Mouse (Mus musculus): ENCODE results near the gene Plagl2.

The Plagl2 gene

GRCm38 (mm10) chr2:153239021-153239859 lies 2.0 kb downstream of the Plagl2 start:
- no peak for DNase-seq (ENCODE audit: low read depth, low spot score)

DNA sequence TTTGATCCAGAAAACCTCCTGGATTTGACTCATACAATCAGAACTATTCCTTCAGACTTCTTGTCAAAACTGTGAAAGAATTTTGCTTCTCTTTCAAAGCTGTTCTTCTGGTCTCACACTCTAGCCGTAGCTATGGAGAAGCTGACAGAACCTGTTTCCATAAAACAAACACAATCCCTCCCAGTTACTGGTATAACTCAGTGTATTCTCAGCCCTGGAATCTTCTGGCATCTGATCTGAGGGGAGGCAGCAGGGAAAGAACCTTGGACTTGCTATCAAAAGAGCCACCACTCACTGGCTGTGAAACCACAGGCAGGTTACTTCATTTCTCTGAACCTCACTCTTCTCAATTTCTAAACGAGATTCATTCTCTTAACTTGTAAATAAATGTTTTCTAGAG lies 2.8 kb downstream of the Plagl2 start:
- no peak for DNase-seq (ENCODE audit: low read depth, low spot score)

GRCm38 (mm10) chr2:153237891-153238290 lies 3.3 kb downstream of the Plagl2 start:
- DNase-seq (ENCODE audit: low read depth, low spot score) = no peak

DNA sequence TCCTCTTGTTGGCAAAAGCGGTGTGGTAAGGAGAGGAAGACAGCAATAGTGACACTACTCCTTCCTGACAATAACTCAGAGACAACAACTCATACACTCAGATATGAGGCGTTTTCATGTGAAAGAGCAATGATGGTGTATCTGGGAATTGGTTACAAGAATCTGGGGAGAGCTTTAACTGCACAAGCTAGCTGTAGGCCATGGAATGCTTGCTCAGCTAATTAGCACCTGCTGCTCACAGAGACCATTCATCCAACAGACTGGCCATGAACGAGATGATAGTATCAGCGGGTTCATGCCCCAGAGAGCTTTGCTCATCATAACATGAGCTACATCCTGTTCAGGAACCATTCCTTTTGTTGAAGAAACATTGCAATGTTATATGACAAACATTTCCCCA lies 4.0 kb downstream of the Plagl2 start:
- DNase-seq (ENCODE audit: low read depth, low spot score) = no peak

DNA sequence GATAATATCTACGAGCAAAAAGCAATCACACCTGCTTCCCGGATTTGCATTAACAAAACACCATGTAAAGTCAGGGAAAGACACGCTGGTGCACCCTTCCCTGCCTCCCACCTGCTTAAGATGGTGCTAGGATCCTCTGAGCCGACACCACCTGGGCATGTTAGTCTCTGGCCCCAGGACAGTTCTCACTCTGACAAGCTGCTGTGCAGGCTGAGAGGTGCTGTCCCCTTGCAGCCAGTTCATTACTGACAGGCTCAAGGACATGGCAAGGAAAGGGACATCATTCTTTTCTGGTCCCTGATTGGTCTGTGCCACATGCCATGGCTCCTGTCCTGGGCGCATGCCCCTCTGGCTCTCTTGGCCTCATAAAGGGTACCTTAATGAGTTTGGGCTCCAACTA lies 12.7 kb downstream of the Plagl2 start:
- no peak for DNase-seq (ENCODE audit: low read depth, low spot score)

DNA sequence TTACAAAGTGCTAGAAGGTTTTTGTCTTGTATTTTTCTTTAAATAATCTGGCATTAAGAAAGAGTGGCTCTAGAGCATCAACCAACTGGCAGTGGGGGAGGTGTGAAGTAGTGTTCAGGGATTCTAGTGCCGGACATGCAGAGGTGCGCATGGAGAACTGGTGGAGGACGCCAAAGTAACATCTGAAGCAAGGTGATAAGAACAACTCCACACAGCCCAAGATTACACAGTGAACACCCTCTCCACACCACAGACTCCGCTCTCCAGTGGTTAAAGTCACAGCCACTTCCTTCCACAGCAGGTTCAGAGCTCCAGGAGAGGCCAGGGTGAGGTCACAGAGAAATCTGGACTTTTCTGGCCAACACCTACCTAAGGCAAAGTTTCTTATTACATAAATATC lies 13.3 kb downstream of the Plagl2 start:
- DNase-seq (ENCODE audit: low read depth, low spot score) = no peak

GRCm38 (mm10) chr2:153225595-153225953 lies 15.7 kb downstream of the Plagl2 start:
- DNase-seq (ENCODE audit: low read depth, low spot score) = no peak

GRCm38 (mm10) chr2:153224946-153225594 lies 16.2 kb downstream of the Plagl2 start, which contains the start of gene Tspyl3:
TSS of gene Tspyl3 (minus strand) at chr2:153225441.
- DNase-seq (ENCODE audit: low read depth, low spot score) = no peak

- DNase-seq (ENCODE audit: low read depth, low spot score) = no peak
Measured at GRCm38 (mm10) chr2:153222566-153222965, 18.7 kb downstream of the Plagl2 start.

DNA sequence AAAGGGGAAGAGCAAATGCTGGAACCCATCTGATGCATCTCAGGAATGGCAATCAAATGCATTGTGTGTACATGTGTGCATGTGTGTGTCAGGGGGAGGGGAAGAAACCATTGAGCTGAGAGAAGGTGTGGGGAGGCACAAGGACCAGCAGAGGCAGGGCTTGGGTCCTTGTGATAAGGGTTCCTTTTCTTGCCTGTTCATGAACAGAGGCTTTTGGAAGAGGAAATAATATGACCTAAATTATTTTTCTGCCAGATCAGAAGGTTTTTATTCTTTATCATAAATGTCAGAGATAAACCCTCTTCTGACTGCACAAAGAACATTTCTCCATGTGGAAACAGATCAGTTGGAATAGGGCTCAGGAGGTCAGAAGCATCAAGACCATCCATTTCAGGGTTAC lies 19.1 kb downstream of the Plagl2 start:
- no peak for DNase-seq (ENCODE audit: low read depth, low spot score)

DNA sequence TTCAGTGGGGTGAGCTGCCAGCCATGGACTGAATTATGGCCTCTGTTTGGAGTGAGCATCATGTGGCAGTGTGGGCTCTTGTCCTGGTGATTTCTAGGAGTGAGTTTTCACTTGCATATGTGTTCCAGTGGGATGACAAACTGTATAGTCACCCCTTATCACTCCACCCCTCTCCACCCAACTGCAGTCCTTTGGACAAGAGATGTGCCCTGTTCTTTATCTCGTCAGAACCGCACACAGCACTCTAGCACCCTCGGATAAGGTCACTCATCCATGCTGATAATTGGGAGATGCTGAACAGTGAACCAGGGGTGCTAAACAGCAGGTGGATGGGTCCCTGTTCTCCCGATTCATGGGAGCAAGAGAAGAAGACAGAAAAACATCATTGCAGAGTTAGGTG lies 19.6 kb downstream of the Plagl2 start:
- no peak for DNase-seq (ENCODE audit: low read depth, low spot score)

DNA sequence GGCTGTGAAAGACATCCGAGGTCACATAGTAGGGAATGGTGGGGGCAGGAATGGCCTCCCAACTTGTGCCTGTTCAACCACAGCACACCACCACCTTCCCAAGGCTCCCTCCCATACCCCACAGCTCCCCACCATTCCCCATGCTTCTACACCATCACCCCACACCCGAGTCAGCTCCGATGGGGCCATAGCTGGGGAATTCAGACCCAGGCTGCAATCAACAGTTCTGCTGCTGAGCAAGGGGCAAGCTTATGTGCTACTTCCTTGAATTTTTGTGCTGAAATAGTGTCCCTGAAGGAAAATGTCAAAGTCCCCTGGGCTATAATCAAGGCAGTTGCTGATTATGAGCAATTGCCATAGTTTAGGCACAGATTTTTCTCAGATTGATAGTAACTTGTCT lies 22.7 kb downstream of the Plagl2 start:
- DNase-seq (ENCODE audit: low read depth, low spot score) = no peak

DNA sequence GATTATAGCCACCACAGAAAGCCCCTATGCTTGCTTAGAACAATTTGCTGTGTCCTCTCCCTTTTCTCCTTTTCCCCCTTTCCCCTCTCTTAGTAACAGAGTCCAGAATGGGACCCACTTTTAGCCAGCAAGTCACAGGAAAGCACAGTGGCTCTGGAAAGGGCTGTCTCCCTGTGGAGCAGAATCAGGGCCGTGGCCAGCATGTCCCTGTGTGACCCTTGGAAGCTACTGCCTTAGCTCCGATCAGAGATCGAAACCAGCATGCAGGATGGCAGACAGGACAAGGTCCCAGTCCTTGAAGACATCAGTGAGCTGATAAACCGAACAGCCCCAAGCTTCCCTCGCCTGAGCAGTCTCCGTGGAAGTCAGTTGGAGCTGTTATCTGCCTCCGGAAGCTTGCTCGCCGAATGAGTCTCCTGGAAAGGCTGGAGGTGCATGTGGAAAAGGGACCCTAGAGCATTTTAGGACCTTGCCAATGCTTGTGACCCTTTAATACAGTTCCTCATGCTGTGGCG lies 23.3 kb downstream of the Plagl2 start:
- DNase-seq (ENCODE audit: low read depth, low spot score) = no peak

DNA sequence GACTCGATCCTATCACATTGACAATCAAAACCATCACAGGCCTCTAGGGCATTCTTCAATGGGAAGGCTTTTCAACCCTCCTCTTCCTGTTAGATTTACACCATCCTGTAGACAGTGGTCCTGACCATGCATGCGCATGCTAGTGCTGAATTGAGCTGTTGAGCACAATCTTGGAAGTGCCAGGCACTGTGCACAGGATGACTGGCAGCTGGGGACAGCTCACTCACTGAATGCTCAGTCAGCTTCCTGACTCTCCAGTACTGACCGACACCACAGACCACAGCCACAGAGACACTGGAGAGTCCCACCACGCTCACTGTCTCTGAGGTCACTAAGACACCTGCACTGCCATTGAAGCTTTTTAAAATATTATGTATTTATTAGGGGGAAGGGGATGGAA lies 25.8 kb downstream of the Plagl2 start:
- no peak for DNase-seq (ENCODE audit: low read depth, low spot score)

DNA sequence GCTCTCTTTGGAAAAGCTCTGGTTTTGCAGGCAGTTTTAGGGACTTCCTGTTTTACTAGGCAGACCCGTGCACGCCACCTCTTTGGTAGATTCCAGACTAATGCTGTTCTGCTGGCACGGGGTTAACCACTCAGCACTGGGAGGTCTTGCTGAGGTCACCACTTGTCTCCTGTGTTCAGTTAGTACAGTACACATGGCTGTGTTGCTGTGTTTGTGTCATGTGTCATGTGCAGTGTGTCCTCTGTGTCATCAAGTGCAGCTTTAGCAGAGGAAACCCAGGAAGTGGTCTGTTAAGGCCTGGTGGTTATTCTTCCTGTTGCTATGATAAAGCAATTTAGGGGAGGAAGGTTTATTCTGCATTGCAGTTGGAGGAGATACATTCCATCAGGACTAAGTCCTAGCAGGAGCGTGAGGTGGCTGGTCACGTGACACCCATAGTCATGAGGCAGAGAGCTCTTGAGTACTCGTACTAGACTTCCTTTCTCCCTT lies 26.4 kb downstream of the Plagl2 start:
- DNase-seq (ENCODE audit: low read depth, low spot score) = no peak

- DNase-seq (ENCODE audit: low read depth, low spot score) = no peak
Measured at GRCm38 (mm10) chr2:153213351-153213750, 27.9 kb downstream of the Plagl2 start.

DNA sequence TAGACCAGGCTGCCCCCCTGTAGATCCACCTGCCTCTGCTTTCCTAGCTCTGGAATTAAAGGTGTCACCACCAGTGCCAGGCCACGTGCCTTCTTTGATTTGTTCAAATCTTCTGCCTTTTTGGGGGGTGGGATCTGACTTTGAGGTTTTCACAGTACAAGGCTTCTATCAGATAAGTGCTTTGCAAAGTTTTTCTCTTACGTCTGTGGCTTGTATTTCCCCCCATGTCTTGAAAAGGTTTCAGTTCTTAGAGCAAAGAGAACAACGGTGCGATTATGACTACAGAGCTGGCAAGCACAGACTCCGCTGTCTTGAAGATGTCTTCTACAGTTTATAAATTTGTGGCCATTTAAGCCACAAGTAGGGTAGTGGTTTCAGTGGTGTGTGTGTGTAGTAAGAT lies 29.8 kb downstream of the Plagl2 start:
- no peak for DNase-seq (ENCODE audit: low read depth, low spot score)

DNA sequence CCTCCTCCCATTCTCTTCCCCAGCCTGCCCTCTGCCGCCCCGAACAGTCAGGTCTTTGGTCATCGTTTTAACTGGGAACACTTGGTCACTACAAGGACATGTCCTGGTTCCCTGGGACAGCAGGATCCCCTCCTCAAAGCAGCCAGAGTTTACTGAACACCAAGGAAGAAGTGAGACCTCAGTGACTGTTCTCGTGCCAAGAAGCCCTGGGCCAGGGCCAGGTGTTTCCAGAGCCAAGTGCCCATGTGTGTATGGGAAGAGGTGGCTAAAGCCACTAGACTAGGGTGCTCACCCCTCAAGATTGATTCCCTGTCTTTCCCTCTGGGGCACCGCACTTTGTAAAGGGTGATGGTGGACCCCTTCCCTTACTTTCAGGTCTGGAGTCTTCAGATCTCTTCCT lies 31.9 kb downstream of the Plagl2 start:
- no peak for DNase-seq (ENCODE audit: low read depth, low spot score)

GRCm38 (mm10) chr2:153208149-153208548 lies 33.1 kb downstream of the Plagl2 start:
- DNase-seq (ENCODE audit: low read depth, low spot score) = no peak

GRCm38 (mm10) chr2:153202766-153203165 lies 38.5 kb downstream of the Plagl2 start:
- DNase-seq (ENCODE audit: low read depth, low spot score) = no peak

GRCm38 (mm10) chr2:153199114-153199513 lies 42.1 kb downstream of the Plagl2 start:
- no peak for DNase-seq (ENCODE audit: low read depth, low spot score)

- no peak for DNase-seq (ENCODE audit: low read depth, low spot score)
Measured at GRCm38 (mm10) chr2:153198485-153198884, 42.7 kb downstream of the Plagl2 start.

DNA sequence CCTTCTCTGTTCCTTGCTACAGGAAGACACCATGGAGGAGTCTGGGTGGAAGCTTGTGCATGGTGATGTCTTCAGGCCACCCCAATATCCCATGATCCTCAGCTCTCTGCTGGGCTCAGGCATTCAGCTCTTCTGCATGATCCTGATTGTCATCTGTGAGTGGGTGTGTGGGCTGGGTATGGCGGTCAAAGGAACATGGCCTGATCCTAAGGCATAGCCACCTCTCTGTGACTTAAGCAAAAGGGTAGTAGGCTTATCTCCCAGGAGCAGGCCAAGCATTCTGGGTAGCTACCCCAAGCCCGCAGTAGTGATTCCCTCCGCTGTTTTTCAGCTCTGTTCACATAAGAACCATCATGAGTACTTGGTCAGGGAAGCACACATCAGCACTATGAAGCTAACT lies 47.0 kb downstream of the Plagl2 start:
- DNase-seq (ENCODE audit: low read depth, low spot score) = no peak

All from embryo, embryonic 11.5 days (tissue).